Mouse (Mus musculus) myocyte (in vitro differentiated cells): ENCODE measurements around the gene Stk11ip. TPM values are rescaled to one million over a fixed set of nuclear protein-coding genes. Genes with fewer than 3 reads are reported as not detected.
A peak's percentile ranks its signal among the peaks of the same experiment; 100 is the strongest.

ENCODE experiments used
- H3K27me3 ChIP-seq: one replicate; pipeline ENCODE4 v1.6.1; 2011; ENCODE audit not compliant: control insufficient read depth, insufficient read depth, insufficient read length
- H3K36me3 ChIP-seq: one replicate; pipeline ENCODE4 v1.6.1; 2011; ENCODE audit not compliant: control insufficient read depth, insufficient read depth
- H3K4me2 ChIP-seq: one replicate; pipeline ENCODE4 v1.6.1; 2011; ENCODE audit warnings: low read depth, control low read depth
- H3K4me3 ChIP-seq: one replicate; pipeline ENCODE4 v1.5.1; 2011; ENCODE audit warnings: mild to moderate bottlenecking, control low read depth, moderate library complexity
- H3K79me2 ChIP-seq: one replicate; pipeline ENCODE4 v1.6.1; 2011; ENCODE audit not compliant: control insufficient read depth, insufficient read depth
- H3ac ChIP-seq: one replicate; pipeline ENCODE4 v1.6.1; 2011; ENCODE audit not compliant: control insufficient read depth, insufficient read length
- CEBPB ChIP-seq: IDR thresholded peaks from 2 replicates; pipeline ENCODE4 v1.6.1; 2011; ENCODE audit warnings: mild to moderate bottlenecking, moderate library complexity; ENCODE audit not compliant: poor library complexity, insufficient read depth, severe bottlenecking
- E2F4 ChIP-seq: IDR thresholded peaks from one replicate; pipeline ENCODE4 v1.6.1; 2011; ENCODE audit warnings: mild to moderate bottlenecking, control low read depth, moderate library complexity; ENCODE audit not compliant: insufficient read depth
- MAX ChIP-seq: IDR thresholded peaks from one replicate; pipeline ENCODE4 v1.6.1; 2011; ENCODE audit warnings: low read depth, mild to moderate bottlenecking, control low read depth
- MYOD1 ChIP-seq, 3 experiments: IDR thresholded peaks; one replicate each; pipeline ENCODE4 v1.6.1; 2011; ENCODE audit warnings: control low read depth in 2 of 3, low read depth in 2 of 3, mild to moderate bottlenecking in 2 of 3, moderate library complexity in 1 of 3; ENCODE audit not compliant: insufficient read length in 2 of 3, control insufficient read depth in 1 of 3
- MYOG ChIP-seq, 3 experiments: IDR thresholded peaks; one replicate each; pipeline ENCODE4 v1.6.1; 2011; ENCODE audit warnings: control low read depth in 2 of 3, low read depth in 2 of 3, mild to moderate bottlenecking in 2 of 3; ENCODE audit not compliant: insufficient read length in 2 of 3, control insufficient read depth in 1 of 3, insufficient read depth in 1 of 3
- POLR2A ChIP-seq: IDR thresholded peaks from one replicate; pipeline ENCODE4 v1.6.1; 2011; ENCODE audit warnings: low read depth, mild to moderate bottlenecking, control low read depth, moderate library complexity; ENCODE audit not compliant: insufficient read length
- POLR2AphosphoS2 ChIP-seq: IDR thresholded peaks from one replicate; pipeline ENCODE4 v1.6.1; 2011; ENCODE audit warnings: low read depth, control low read depth; ENCODE audit not compliant: insufficient read length
- REST ChIP-seq: IDR thresholded peaks from one replicate; pipeline ENCODE4 v1.6.1; 2011; ENCODE audit warnings: mild to moderate bottlenecking, control low read depth, moderate library complexity; ENCODE audit not compliant: insufficient read depth, insufficient read length
- SRF ChIP-seq: IDR thresholded peaks from one replicate; pipeline ENCODE4 v1.6.1; 2011; ENCODE audit warnings: low read depth; ENCODE audit not compliant: control insufficient read depth, insufficient read length
- TCF12 ChIP-seq: IDR thresholded peaks from one replicate; pipeline ENCODE4 v1.6.1; 2011; ENCODE audit warnings: mild to moderate bottlenecking, control low read depth; ENCODE audit not compliant: poor library complexity, insufficient read depth, severe bottlenecking
- TCF3 ChIP-seq: IDR thresholded peaks from one replicate; pipeline ENCODE4 v1.6.1; 2011; ENCODE audit warnings: low read depth, control low read depth; ENCODE audit not compliant: insufficient read length
- USF1 ChIP-seq: IDR thresholded peaks from one replicate; pipeline ENCODE4 v1.6.1; 2011; ENCODE audit warnings: low read depth, mild to moderate bottlenecking, control low read depth, moderate library complexity
- polyA plus RNA-seq: library from polyadenylated mRNA; unstranded; fragments of >200 nt; fragmentation: generic; extraction: Trizol; gene quantifications from one replicate; pipeline ENCODE4 v1.2.1, GENCODE M21; 2012; ENCODE audit warnings: missing spikeins

Gene Stk11ip
- polyA plus RNA-seq, 1 experiment = 33.3 TPM

DNA sequence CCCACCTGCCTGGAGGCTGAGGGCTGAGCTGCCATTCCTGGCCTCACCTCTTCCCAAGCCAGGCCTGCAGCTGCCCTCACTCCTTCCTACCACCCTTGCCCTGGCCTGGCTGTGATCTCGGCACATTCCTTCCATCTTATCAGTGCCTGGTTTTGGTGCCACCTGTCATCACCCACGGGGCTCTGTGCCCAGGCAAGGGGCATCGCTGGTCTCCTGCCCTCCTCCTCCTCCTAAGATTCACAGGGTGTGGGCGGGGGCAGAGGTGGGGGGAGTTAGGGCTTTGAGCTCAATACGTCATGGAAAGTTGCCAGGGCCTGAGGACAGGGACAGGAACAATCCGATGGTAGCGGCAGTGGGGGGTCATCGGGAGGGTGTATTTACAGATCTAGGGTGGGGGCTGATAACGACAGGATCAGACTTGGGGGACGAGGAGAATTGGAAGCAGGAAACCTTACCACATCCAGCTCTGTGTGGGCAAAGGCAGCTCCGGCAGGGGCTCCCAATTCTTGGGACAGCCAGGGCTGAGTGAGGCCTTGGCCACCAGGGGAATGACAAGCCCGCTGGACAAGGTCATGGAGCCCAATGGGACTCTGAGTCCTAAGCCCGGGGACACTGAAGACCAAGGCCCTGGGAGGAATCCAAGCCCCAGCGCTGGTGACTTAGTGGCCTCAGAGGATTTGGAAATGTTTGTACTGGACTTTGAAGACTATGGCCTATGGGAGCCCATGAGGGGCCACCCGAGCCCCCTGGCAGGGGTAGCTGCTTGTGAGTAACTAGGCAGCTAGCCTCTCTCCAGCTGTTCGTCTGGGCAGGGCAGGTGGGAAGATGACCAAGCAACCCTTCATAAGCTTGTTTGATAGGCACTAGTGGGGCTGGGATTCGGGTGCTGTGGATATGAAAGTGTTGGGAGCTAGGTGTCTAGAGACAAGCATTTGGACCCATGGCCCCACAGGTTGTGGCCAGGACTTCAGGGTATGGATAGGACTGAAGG, 28.3 kb downstream of the Stk11ip start:
- H3K36me3 ChIP-seq = no peaks in the 10 kb centered on the region
- peak overlapping the region; percentile 64 for H3K4me2 ChIP-seq

DNA sequence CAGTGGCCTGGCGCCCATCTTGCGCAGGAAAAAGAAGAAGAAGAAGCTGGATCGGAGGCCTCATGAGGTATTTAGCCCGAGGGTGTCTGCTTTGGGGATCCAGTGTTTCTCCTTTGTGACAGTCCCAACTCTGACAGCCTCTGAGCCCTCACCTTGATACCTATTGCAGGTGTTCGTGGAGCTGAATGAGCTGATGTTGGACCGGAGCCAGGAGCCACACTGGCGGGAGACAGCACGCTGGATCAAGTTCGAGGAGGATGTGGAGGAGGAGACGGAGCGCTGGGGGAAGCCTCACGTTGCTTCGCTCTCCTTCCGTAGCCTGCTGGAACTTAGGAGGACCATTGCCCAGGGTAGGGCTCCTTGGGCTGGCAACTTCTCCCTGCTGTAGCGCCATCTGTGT, 29.3 kb downstream of the Stk11ip start:
- Histone ChIP-seq H3K4me3 (peak overlapping the region; percentile 5), H3ac (no peak overlapping the region), H3K79me2 (no peaks in the 10 kb centered on the region), H3K27me3 (no peaks in the 10 kb centered on the region), H3K4me2 (peak overlapping the region; percentile 45), H3K36me3 (no peaks in the 10 kb centered on the region)
- TF ChIP-seq MAX (no peak), USF1 (no peak), MYOD1 (IDR thresholded peaks at IDR 0.05; ENCODE audit: control insufficient read depth in 1 of 3, insufficient read length in 2 of 3, low read depth in 2 of 3) (no peak), MYOG (IDR thresholded peaks at IDR 0.05; ENCODE audit: control insufficient read depth in 1 of 3, insufficient read depth in 1 of 3, insufficient read length in 2 of 3, low read depth in 2 of 3) (no peak), SRF (no peak), CEBPB (no peak), POLR2A (no peak), REST (no peak)

More for the DNA sequence above, 28.3 kb downstream of the Stk11ip start:
- TF ChIP-seq E2F4 (no peak), POLR2A (no peak), CEBPB (no peak), TCF12 (peak; percentile 72), MYOD1 (IDR thresholded peaks at IDR 0.05; ENCODE audit: control insufficient read depth in 1 of 3, insufficient read length in 2 of 3, low read depth in 2 of 3) (peak; percentile 16 to 97 (median 75)), USF1 (no peak), MAX (no peak), REST (no peak), MYOG (IDR thresholded peaks at IDR 0.05; ENCODE audit: control insufficient read depth in 1 of 3, insufficient read depth in 1 of 3, insufficient read length in 2 of 3, low read depth in 2 of 3) (peak; percentile 67 to 99 (median 89)), TCF3 (peak; percentile 29), POLR2AphosphoS2 (no peak), SRF (no peak)
- Histone ChIP-seq H3K4me3 (peak overlapping the region; percentile 5), H3K27me3 (no peaks in the 10 kb centered on the region), H3K79me2 (no peaks in the 10 kb centered on the region), H3ac (no peak overlapping the region)

DNA sequence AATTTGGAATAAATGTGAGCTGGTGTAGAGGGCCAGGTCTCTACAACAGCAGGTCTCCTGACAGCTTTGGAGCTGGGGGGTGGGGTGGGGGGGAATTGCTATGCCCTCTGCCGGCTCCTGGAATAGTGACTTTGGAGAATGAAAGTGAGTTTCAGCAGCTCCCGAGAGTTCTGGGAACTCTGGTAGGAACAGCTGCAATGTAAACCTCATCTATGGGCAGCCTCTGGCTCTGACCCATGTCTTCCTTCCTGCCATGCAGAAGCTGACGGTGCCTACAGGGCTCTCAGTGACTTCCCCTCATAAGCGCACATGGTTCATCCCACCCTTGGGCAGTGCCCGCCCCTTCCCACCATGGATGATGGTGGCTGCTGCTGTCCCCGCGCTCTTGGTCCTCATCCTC, 34.4 kb downstream of the Stk11ip start:
- H3K27me3 ChIP-seq = no peaks in the 10 kb centered on the region
- H3K79me2 ChIP-seq = no peaks in the 10 kb centered on the region
- H3K36me3 ChIP-seq = no peaks in the 10 kb centered on the region
- TF ChIP-seq CEBPB = no peak
- no peak for TF ChIP-seq MAX
- TF ChIP-seq MYOD1 (IDR thresholded peaks at IDR 0.05; ENCODE audit: control insufficient read depth in 1 of 3, insufficient read length in 2 of 3, low read depth in 2 of 3) = peak; percentile 60 to 82 (median 79)
- peak; percentile 18 for TF ChIP-seq POLR2A
- peak in 2 of 3 experiments; percentile 75 to 86 for TF ChIP-seq MYOG (IDR thresholded peaks at IDR 0.05; ENCODE audit: control insufficient read depth in 1 of 3, insufficient read depth in 1 of 3, insufficient read length in 2 of 3, low read depth in 2 of 3)
- no peak overlapping the region for H3ac ChIP-seq
- H3K4me3 ChIP-seq = no peak overlapping the region
- H3K4me2 ChIP-seq = peak overlapping the region; percentile 58

DNA sequence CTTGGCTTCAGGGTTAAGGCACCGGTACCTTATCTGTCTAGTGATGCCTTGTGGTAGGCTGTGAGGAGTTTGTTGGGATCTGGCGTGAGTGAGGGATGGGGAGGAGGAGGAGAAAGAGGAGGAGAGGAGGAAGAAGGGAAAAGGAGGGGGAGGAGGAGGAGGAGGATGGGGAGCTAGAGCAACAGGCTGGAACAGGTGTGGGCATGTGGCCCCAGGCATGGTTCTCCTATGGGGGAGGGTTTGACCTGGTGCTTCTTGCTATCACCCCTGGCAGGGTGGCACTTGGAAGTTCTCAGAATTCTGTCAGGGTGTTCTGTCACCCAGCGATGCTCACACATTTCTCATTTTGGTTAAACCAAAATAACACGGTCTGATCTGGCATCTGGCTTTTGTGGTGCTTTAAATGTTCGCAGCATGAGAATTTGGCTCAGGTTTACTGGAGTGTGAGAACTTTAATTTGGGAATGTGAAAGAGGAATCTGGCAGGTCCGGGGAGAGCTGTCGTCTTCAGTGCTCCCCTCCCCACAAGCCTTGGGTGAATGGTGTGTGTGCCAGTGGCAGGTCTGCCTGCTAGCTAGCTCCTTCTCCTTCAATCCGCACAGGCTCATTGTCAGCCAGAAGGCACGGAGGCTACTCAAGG, 34.9 kb downstream of the Stk11ip start:
- H3K4me2 ChIP-seq = peak overlapping the region; percentile 55
- TF ChIP-seq POLR2A = no peak
- no peak for TF ChIP-seq SRF
- no peak for TF ChIP-seq MAX
- no peak for TF ChIP-seq E2F4
- TF ChIP-seq TCF12 = no peak
- TF ChIP-seq POLR2AphosphoS2 = no peak
- TF ChIP-seq MYOG (IDR thresholded peaks at IDR 0.05; ENCODE audit: control insufficient read depth in 1 of 3, insufficient read depth in 1 of 3, insufficient read length in 2 of 3, low read depth in 2 of 3) = peak in 1 of 3 experiments; percentile 71
- no peak for TF ChIP-seq USF1
- no peak for TF ChIP-seq CEBPB
- TF ChIP-seq TCF3 = no peak
- peak in 2 of 3 experiments; percentile 69 to 82 for TF ChIP-seq MYOD1 (IDR thresholded peaks at IDR 0.05; ENCODE audit: control insufficient read depth in 1 of 3, insufficient read length in 2 of 3, low read depth in 2 of 3)
- no peak for TF ChIP-seq REST
- no peaks in the 10 kb centered on the region for H3K27me3 ChIP-seq
- H3K36me3 ChIP-seq = no peaks in the 10 kb centered on the region
- H3ac ChIP-seq = no peak overlapping the region
- no peak overlapping the region for H3K4me3 ChIP-seq
- H3K79me2 ChIP-seq = no peaks in the 10 kb centered on the region
